Mouse (Mus musculus): ENCODE results near the gene Ring1.

- no peak for TF ChIP-seq CTCF (IDR thresholded peaks at IDR 0.05; ENCODE audit: low read depth)
- TF ChIP-seq EP300 (IDR thresholded peaks at IDR 0.05; ENCODE audit: low read depth), result no peak
Observed at GRCm38 (mm10) chr17:34047404-34048050, 23.0 kb upstream of the Ring1 start.
